Mouse (Mus musculus): ENCODE data around the gene Ren1. TPM values are rescaled to one million over a fixed set of nuclear protein-coding genes. Genes with fewer than 3 reads are reported as not detected.

The Ren1 gene
- polyA plus RNA-seq, 1 experiment from 2014 or later, result 1.3 TPM

GRCm38 (mm10) chr1:133323333-133323732 lies 27.0 kb upstream of the Ren1 start:
- no peaks in the 10 kb centered on the region for H3K27me3 ChIP-seq (replicated peaks; ENCODE audit: insufficient read depth, low read length)
- no peak overlapping the region for H3K4me3 ChIP-seq (ENCODE audit: low read depth, low read length)
- ATAC-seq (peak; percentile 32), DNase-seq (ENCODE audit: low spot score) (no peak)
- TF ChIP-seq EP300 (IDR thresholded peaks at IDR 0.05) (no peak), CTCF (IDR thresholded peaks at IDR 0.05) (no peak)
- H3K9me3 ChIP-seq (ENCODE audit: low read length), result no peaks in the 10 kb centered on the region
- no peak overlapping the region for H3K27ac ChIP-seq (ENCODE audit: low read length)
- WGBS, result 39% methylated on average over 5 of the region's 5 CpGs
- H3K4me2 ChIP-seq (replicated peaks; ENCODE audit: low read depth, low read length), result no peak overlapping the region
- H3K36me3 ChIP-seq (ENCODE audit: insufficient read depth, low read length), result no peaks in the 10 kb centered on the region
- no peak overlapping the region for H3K9ac ChIP-seq (replicated peaks; ENCODE audit: low read depth)
- H3K4me1 ChIP-seq (ENCODE audit: insufficient read depth, low read depth, low read length), result peaks cover 6% of the 10 kb centered on the region; the same call in 1 of the 2 replicates

- Histone ChIP-seq H3K27ac (ENCODE audit: low read length) (no peak overlapping the region), H3K36me3 (ENCODE audit: insufficient read depth, low read length) (no peaks in the 10 kb centered on the region), H3K27me3 (replicated peaks; ENCODE audit: insufficient read depth, low read length) (no peaks in the 10 kb centered on the region), H3K4me3 (ENCODE audit: low read depth, low read length) (no peak overlapping the region), H3K9ac (replicated peaks; ENCODE audit: low read depth) (no peak overlapping the region), H3K4me1 (ENCODE audit: insufficient read depth, low read depth, low read length) (peaks cover 17% of the 10 kb centered on the region; the same call in 1 of the 2 replicates), H3K4me2 (replicated peaks; ENCODE audit: low read depth, low read length) (no peak overlapping the region), H3K9me3 (ENCODE audit: low read length) (no peaks in the 10 kb centered on the region)
- ATAC-seq (no peak), DNase-seq (ENCODE audit: low spot score) (no peak)
- TF ChIP-seq CTCF (IDR thresholded peaks at IDR 0.05), result no peak
- TF ChIP-seq EP300 (IDR thresholded peaks at IDR 0.05), result no peak
- 74% methylated on average over 8 of the region's 8 CpGs for WGBS
These were observed 24.4 kb upstream of the Ren1 start for GRCm38 (mm10) chr1:133325951-133326350.

GRCm38 (mm10) chr1:133327094-133327493 lies 23.2 kb upstream of the Ren1 start:
- TF ChIP-seq EP300 (IDR thresholded peaks at IDR 0.05) (no peak), CTCF (IDR thresholded peaks at IDR 0.05) (peak; percentile 33; the same call in 1 of the 2 replicates)
- Histone ChIP-seq H3K27me3 (replicated peaks; ENCODE audit: insufficient read depth, low read length) (no peaks in the 10 kb centered on the region), H3K27ac (ENCODE audit: low read length) (no peak overlapping the region), H3K4me1 (ENCODE audit: insufficient read depth, low read depth, low read length) (peaks cover 17% of the 10 kb centered on the region; the same call in 1 of the 2 replicates), H3K9ac (replicated peaks; ENCODE audit: low read depth) (no peak overlapping the region), H3K4me2 (replicated peaks; ENCODE audit: low read depth, low read length) (no peak overlapping the region), H3K36me3 (ENCODE audit: insufficient read depth, low read length) (no peaks in the 10 kb centered on the region), H3K9me3 (ENCODE audit: low read length) (no peaks in the 10 kb centered on the region), H3K4me3 (ENCODE audit: low read depth, low read length) (no peak overlapping the region)
- ATAC-seq, result no peak
- DNase-seq (ENCODE audit: low spot score), result no peak
- WGBS, result 63% methylated on average over 5 of the region's 5 CpGs

GRCm38 (mm10) chr1:133328299-133328795 lies 22.0 kb upstream of the Ren1 start:
- 61% methylated on average over 6 of the region's 6 CpGs for WGBS
- Histone ChIP-seq H3K27me3 (replicated peaks; ENCODE audit: insufficient read depth, low read length) (no peaks in the 10 kb centered on the region), H3K27ac (ENCODE audit: low read length) (no peak overlapping the region), H3K9me3 (ENCODE audit: low read length) (no peaks in the 10 kb centered on the region), H3K4me1 (ENCODE audit: insufficient read depth, low read depth, low read length) (peaks cover 17% of the 10 kb centered on the region; the same call in 1 of the 2 replicates), H3K36me3 (ENCODE audit: insufficient read depth, low read length) (no peaks in the 10 kb centered on the region), H3K4me3 (ENCODE audit: low read depth, low read length) (no peak overlapping the region), H3K9ac (replicated peaks; ENCODE audit: low read depth) (no peak overlapping the region), H3K4me2 (replicated peaks; ENCODE audit: low read depth, low read length) (no peak overlapping the region)
- ATAC-seq (no peak), DNase-seq (ENCODE audit: low spot score) (no peak)
- TF ChIP-seq EP300 (IDR thresholded peaks at IDR 0.05) (no peak), CTCF (IDR thresholded peaks at IDR 0.05) (no peak)

GRCm38 (mm10) chr1:133328896-133329637 lies 21.2 kb upstream of the Ren1 start:
- Histone ChIP-seq H3K9ac (replicated peaks; ENCODE audit: low read depth) (no peak overlapping the region), H3K27ac (ENCODE audit: low read length) (peak overlapping the region; percentile 26; the same call in 1 of the 2 replicates), H3K36me3 (ENCODE audit: insufficient read depth, low read length) (no peaks in the 10 kb centered on the region), H3K4me1 (ENCODE audit: insufficient read depth, low read depth, low read length) (peaks cover 17% of the 10 kb centered on the region; the same call in 1 of the 2 replicates), H3K4me3 (ENCODE audit: low read depth, low read length) (peak overlapping the region; percentile 21; the same call in 1 of the 2 replicates), H3K4me2 (replicated peaks; ENCODE audit: low read depth, low read length) (peak overlapping the region; percentile 52), H3K27me3 (replicated peaks; ENCODE audit: insufficient read depth, low read length) (no peaks in the 10 kb centered on the region), H3K9me3 (ENCODE audit: low read length) (no peaks in the 10 kb centered on the region)
- ATAC-seq, result peak; percentile 72
- TF ChIP-seq CTCF (IDR thresholded peaks at IDR 0.05) (no peak), EP300 (IDR thresholded peaks at IDR 0.05) (no peak)
- WGBS, result 5% methylated on average over 31 of the region's 34 CpGs
- DNase-seq (ENCODE audit: low spot score), result peak; percentile 52

GRCm38 (mm10) chr1:133329638-133329964 lies 20.7 kb upstream of the Ren1 start:
- no peak for DNase-seq (ENCODE audit: low spot score)
- WGBS, result 22% methylated on average over 7 of the region's 7 CpGs
- Histone ChIP-seq H3K27ac (ENCODE audit: low read length) (0 out of 2 replicates have a peak overlapping the region, but pooled peaks have one; percentile 26), H3K36me3 (ENCODE audit: insufficient read depth, low read length) (no peaks in the 10 kb centered on the region), H3K4me1 (ENCODE audit: insufficient read depth, low read depth, low read length) (peaks cover 17% of the 10 kb centered on the region; the same call in 1 of the 2 replicates), H3K4me2 (replicated peaks; ENCODE audit: low read depth, low read length) (peak overlapping the region; percentile 52), H3K9ac (replicated peaks; ENCODE audit: low read depth) (no peak overlapping the region), H3K27me3 (replicated peaks; ENCODE audit: insufficient read depth, low read length) (no peaks in the 10 kb centered on the region), H3K9me3 (ENCODE audit: low read length) (no peaks in the 10 kb centered on the region), H3K4me3 (ENCODE audit: low read depth, low read length) (peak overlapping the region; percentile 21; the same call in 1 of the 2 replicates)
- no peak for ATAC-seq
- TF ChIP-seq EP300 (IDR thresholded peaks at IDR 0.05) (no peak), CTCF (IDR thresholded peaks at IDR 0.05) (no peak)
